Mouse (Mus musculus) heart, adult 2 months (tissue): ENCODE measurements around the gene Foxn3.

Source experiments
- CTCF ChIP-seq: fragments of 200-600 bp; IDR thresholded peaks from 2 replicates; pipeline ENCODE4 v1.8.1; 2022; ENCODE audit warnings: antibody characterized with exemption, mild to moderate bottlenecking, moderate library complexity
- POLR2A ChIP-seq: fragments of 200-500 bp; IDR thresholded peaks from 2 replicates; pipeline ENCODE4 v1.6.1; 2011; ENCODE audit warnings: mild to moderate bottlenecking, low read depth, low read length, control low read depth; ENCODE audit not compliant: insufficient read depth

GRCm38 (mm10) chr12:99464291-99464690, 99.1 kb downstream of the Foxn3 start:
- TF ChIP-seq CTCF: no peak
- no peak for TF ChIP-seq POLR2A
